Comparison of ENCODE assay signal across 20 mouse cellular contexts in the genomic region with DNA sequence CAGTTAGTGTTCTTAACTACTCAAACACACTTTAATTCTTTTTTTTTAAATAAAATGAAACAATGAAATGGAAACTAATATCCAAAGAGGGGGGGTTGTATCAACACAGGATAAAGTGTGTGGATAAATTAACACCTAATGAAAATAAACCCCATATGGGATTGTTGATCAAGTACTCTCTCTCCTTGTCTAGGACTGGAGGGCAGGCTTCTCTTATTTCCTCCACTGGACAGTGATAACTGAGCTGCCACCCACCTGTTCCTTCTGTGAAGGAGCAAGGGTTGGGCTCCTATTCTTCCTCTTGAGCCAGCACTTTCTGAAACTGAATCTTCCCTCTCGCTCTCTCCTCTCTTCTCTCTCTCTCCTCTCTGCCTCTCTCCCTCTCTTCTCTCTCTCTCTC.
"Had no signal": no experiment of that assay in that cellular context is flagged by ENCODE, and none has a peak within 500 bp of the region (broad histone marks: within the 10 kb centered on the region; RNA-seq: fewer than 3 reads in every experiment).

No protein-coding gene starts in this region.

- H3K9ac ChIP-seq: lung, embryonic 14.5 days; midbrain, embryonic 12.5 days; neural tube, embryonic 13.5 days; neural tube, embryonic 15.5 days; stomach, embryonic 15.5 days had no signal

- H3K27me3 ChIP-seq: midbrain, embryonic 12.5 days; neural tube, embryonic 13.5 days; neural tube, embryonic 15.5 days; stomach, embryonic 15.5 days had no signal

- H3K4me1 ChIP-seq: midbrain, embryonic 10.5 days; midbrain, embryonic 12.5 days; neural tube, embryonic 13.5 days; neural tube, embryonic 15.5 days; stomach, embryonic 15.5 days had no signal

- H3K9me3 ChIP-seq: midbrain, embryonic 10.5 days; midbrain, embryonic 12.5 days; neural tube, embryonic 13.5 days; neural tube, embryonic 15.5 days; stomach, embryonic 15.5 days had no signal

- ATAC-seq: midbrain, embryonic 16.5 days had no signal

- H3K4me2 ChIP-seq: lung, embryonic 14.5 days; midbrain, embryonic 12.5 days; neural tube, embryonic 13.5 days; neural tube, embryonic 15.5 days; stomach, embryonic 15.5 days had no signal

- H3K27ac ChIP-seq: midbrain, embryonic 10.5 days; midbrain, embryonic 12.5 days; neural tube, embryonic 13.5 days; neural tube, embryonic 15.5 days; stomach, embryonic 15.5 days; stomach, postnatal 0 days had no signal

- DNase-seq: lung, adult 18-20 months; lung, embryonic 14.5 days; lung, postnatal 10 days; lung, postnatal 4 days; midbrain, embryonic 14.5 days; retina, postnatal 1 day; right cerebral cortex, adult 18-20 months; right cerebral cortex, postnatal 25 days; right cerebral cortex, postnatal 4 days; thymus, adult 2 months; thymus, postnatal 25 days; thymus, postnatal 4 days had no signal

- H3K4me3 ChIP-seq: midbrain, embryonic 10.5 days; midbrain, embryonic 12.5 days; myocyte; neural tube, embryonic 13.5 days; neural tube, embryonic 15.5 days; stomach, embryonic 15.5 days had no signal

- H3K36me3 ChIP-seq: midbrain, embryonic 10.5 days; midbrain, embryonic 12.5 days; neural tube, embryonic 13.5 days; neural tube, embryonic 15.5 days; stomach, embryonic 15.5 days had no signal
